Mouse (Mus musculus) mouse trophoblast stem cell (cell line): ENCODE measurements around the gene Ccdc154.

Experiments used
- in situ Hi-C, 2 experiments: fragments of 300-500 bp; cut with MseI, MboI; formaldehyde crosslinking; loops; 2 replicates in 1 of 2; 3 replicates in 1 of 2; pipeline ENCODE4 v1.15.1; 2025

Gene Ccdc154

GRCm38 (mm10) chr17:25184129-25184691, 21.9 kb downstream of the Ccdc154 start, which contains the start of gene BC003965:
BC003965 (plus strand) TSS chr17:25184554.
- in situ Hi-C loops, result no loop called here

GRCm38 (mm10) chr17:25184961-25185360, 22.7 kb downstream of the Ccdc154 start:
- in situ Hi-C loops, result no loop called here

GRCm38 (mm10) chr17:25187784-25188149, 25.5 kb downstream of the Ccdc154 start:
- in situ Hi-C loops, result no loop called here

GRCm38 (mm10) chr17:25188150-25189031, 26.1 kb downstream of the Ccdc154 start, which contains the start of gene Unkl:
Unkl (plus strand) TSS chr17:25188397.
- in situ Hi-C loops, result no loop called here

- in situ Hi-C loops, result no loop called here
Measured at GRCm38 (mm10) chr17:25189091-25189490, 26.8 kb downstream of the Ccdc154 start.

GRCm38 (mm10) chr17:25202401-25202800, 40.1 kb downstream of the Ccdc154 start:
- in situ Hi-C loops, result no loop called here

- in situ Hi-C loops, result no loop called here
Measured at GRCm38 (mm10) chr17:25210006-25210405, 47.7 kb downstream of the Ccdc154 start.

- in situ Hi-C loops, result no loop called here
Measured at GRCm38 (mm10) chr17:25210680-25211466, 48.6 kb downstream of the Ccdc154 start.

- in situ Hi-C loops, result no loop called here
Measured at GRCm38 (mm10) chr17:25211705-25212104, 49.4 kb downstream of the Ccdc154 start.

- in situ Hi-C loops, result no loop called here
Measured at GRCm38 (mm10) chr17:25215431-25215830, 53.2 kb downstream of the Ccdc154 start.

- in situ Hi-C loops, result no loop called here
Measured at GRCm38 (mm10) chr17:25218967-25219366, 56.7 kb downstream of the Ccdc154 start.

GRCm38 (mm10) chr17:25219492-25220295, 57.4 kb downstream of the Ccdc154 start:
- in situ Hi-C loops, result no loop called here

GRCm38 (mm10) chr17:25220746-25221145, 58.5 kb downstream of the Ccdc154 start:
- in situ Hi-C loops, result no loop called here
